24 mouse cellular contexts compared by ENCODE assay signal in genomic region chr13:100789083-100789482, GRCm38 (mm10). TPM values are rescaled to one million over a fixed set of nuclear protein-coding genes. Genes with fewer than 3 reads are reported as not detected.
DNase-seq lines count a peak whose midpoint lies in the region; ATAC-seq and TF ChIP-seq lines count a peak whose summit lies in the region.
"Had no signal": no experiment of that assay in that cellular context is flagged by ENCODE, and none has a peak within 500 bp of the region (broad histone marks: within the 10 kb centered on the region; RNA-seq: fewer than 3 reads in every experiment).

No protein-coding gene starts in this region.

- no peak for ATAC-seq in hindbrain, embryonic 11.5 days (ENCODE audit: low FRiP score)
- ATAC-seq: forebrain, embryonic 15.5 days; hindbrain, postnatal 0 days; inflammation-experienced regulatory T-cells, adult 6 months; intestine, embryonic 16.5 days had no signal

- H3K27me3 ChIP-seq in kidney, adult 2 months (replicated peaks; ENCODE audit: control insufficient read depth, insufficient read depth, low read length): no peaks in the 10 kb centered on the region
- H3K27me3 ChIP-seq in hindbrain, embryonic 11.5 days (ENCODE audit: control insufficient read depth, insufficient read depth, low read length): no peaks in the 10 kb centered on the region
- H3K27me3 ChIP-seq: embryonic facial prominence, embryonic 12.5 days; embryonic facial prominence, embryonic 15.5 days; forebrain, embryonic 12.5 days; forebrain, embryonic 15.5 days; hindbrain, embryonic 13.5 days had no signal

- no peak overlapping the region for H3K4me2 ChIP-seq in hindbrain, embryonic 11.5 days (replicated peaks; ENCODE audit: low read depth, low read length)
- H3K4me2 ChIP-seq: embryonic facial prominence, embryonic 12.5 days; embryonic facial prominence, embryonic 15.5 days; forebrain, embryonic 12.5 days; forebrain, embryonic 15.5 days; heart, embryonic 11.5 days; hindbrain, embryonic 13.5 days had no signal

- H3K9ac ChIP-seq in ES-E14 (ENCODE audit: insufficient read depth, low read depth, low read length, poor library complexity, severe bottlenecking): no peak overlapping the region
- no peak overlapping the region for H3K9ac ChIP-seq in hindbrain, embryonic 11.5 days (ENCODE audit: low read depth, low read length)
- H3K9ac ChIP-seq: embryonic facial prominence, embryonic 12.5 days; embryonic facial prominence, embryonic 15.5 days; forebrain, embryonic 12.5 days; forebrain, embryonic 15.5 days; hindbrain, embryonic 13.5 days had no signal

- peak; percentile 75 for DNase-seq in heart, adult 11 months
- no peak for DNase-seq in heart, adult 8-10 months (ENCODE audit: low spot score)
- peak; percentile 25 for DNase-seq in kidney, adult 2 months
- no peak for DNase-seq in kidney, postnatal 36 days
- no peak for DNase-seq in ES-E14 (ENCODE audit: low read depth, low spot score)
- peak; percentile 76 for DNase-seq in gonadal fat pad, adult 2 months (ENCODE audit: low read depth)
- DNase-seq in hindbrain, embryonic 11.5 days (ENCODE audit: low spot score): no peak
- no peak for DNase-seq in lung, postnatal 10 days
- DNase-seq: adrenal gland, postnatal 10 days; cerebellum, adult 11 months; cerebellum, adult 2 months; cerebellum, adult 9-11 months; cerebellum, postnatal 25 days; gastrocnemius, postnatal 25 days had no signal

- TF ChIP-seq CTCF in kidney, adult 2 months (conservative IDR thresholded peaks at IDR 0.05; ENCODE audit: insufficient read depth, insufficient read length, low read depth, low read length): no peak

- 81% methylated on average over 3 of the region's 3 CpGs for WGBS in kidney, adult 2 months
- WGBS in hindbrain, embryonic 11.5 days: 94% methylated on average over 3 of the region's 3 CpGs

- H3K9me3 ChIP-seq in ES-E14 (ENCODE audit: control insufficient read depth, insufficient read depth, low read depth, low read length): no peaks in the 10 kb centered on the region
- no peaks in the 10 kb centered on the region for H3K9me3 ChIP-seq in hindbrain, embryonic 11.5 days (ENCODE audit: control insufficient read depth, low read length)
- H3K9me3 ChIP-seq: embryonic facial prominence, embryonic 12.5 days; embryonic facial prominence, embryonic 15.5 days; forebrain, embryonic 12.5 days; forebrain, embryonic 15.5 days; hindbrain, embryonic 13.5 days had no signal

- no peaks in the 10 kb centered on the region for H3K4me1 ChIP-seq in kidney, adult 2 months (ENCODE audit: control insufficient read depth, insufficient read depth, low read length)
- H3K4me1 ChIP-seq in ES-E14 (ENCODE audit: control insufficient read depth in 2 of 2, insufficient read depth in 2 of 2, low read length in 2 of 2, poor library complexity in 1 of 2): peaks cover 0 to 9% of the 10 kb centered on the region in 2 experiments; a peak in 2 of 4 replicates
- H3K4me1 ChIP-seq in hindbrain, embryonic 11.5 days (replicated peaks; ENCODE audit: control insufficient read depth, insufficient read depth, low read length): peaks cover 3% of the 10 kb centered on the region; the same call in 1 of the 2 replicates

- in situ Hi-C loops in ES-E14 (cut with MboI; ENCODE audit: low sequenced_read_pairs in 2 of 2, unreplicated experiment in 2 of 2): no loop called here

- no peak overlapping the region for H3K27ac ChIP-seq in kidney, adult 2 months (ENCODE audit: insufficient read depth, low read depth, low read length)
- peak overlapping the region; percentile 18; the same call in 1 of the 2 replicates for H3K27ac ChIP-seq in ES-E14 (ENCODE audit: insufficient read depth, low read depth, low read length, poor library complexity, severe bottlenecking)
- no peak overlapping the region for H3K27ac ChIP-seq in hindbrain, embryonic 11.5 days (ENCODE audit: low read depth, low read length)
- H3K27ac ChIP-seq: embryonic facial prominence, embryonic 12.5 days; embryonic facial prominence, embryonic 15.5 days; forebrain, embryonic 12.5 days; forebrain, embryonic 15.5 days; hindbrain, embryonic 13.5 days; hindbrain, postnatal 0 days had no signal

- no peak for TF ChIP-seq POLR2A in kidney, adult 2 months (IDR thresholded peaks at IDR 0.05; ENCODE audit: low read depth, low read length)

- no peaks in the 10 kb centered on the region for H3K36me3 ChIP-seq in kidney, adult 2 months (ENCODE audit: control insufficient read depth, insufficient read depth, low read length)
- H3K36me3 ChIP-seq in ES-E14 (ENCODE audit: control insufficient read depth, insufficient read depth, low read length, poor library complexity, severe bottlenecking): peaks cover 13% of the 10 kb centered on the region
- H3K36me3 ChIP-seq in hindbrain, embryonic 11.5 days (ENCODE audit: control insufficient read depth, insufficient read depth, low read length): no peaks in the 10 kb centered on the region
- H3K36me3 ChIP-seq: embryonic facial prominence, embryonic 15.5 days; forebrain, embryonic 15.5 days; hindbrain, embryonic 13.5 days had no signal

- H3K4me3 ChIP-seq in kidney, adult 2 months (ENCODE audit: insufficient read depth, low read depth, low read length): no peak overlapping the region
- no peak overlapping the region for H3K4me3 ChIP-seq in ES-E14 (ENCODE audit: insufficient read depth in 1 of 2, low read depth in 1 of 2, low read length in 2 of 2, poor library complexity in 1 of 2, severe bottlenecking in 1 of 2)
- no peak overlapping the region for H3K4me3 ChIP-seq in hindbrain, embryonic 11.5 days (ENCODE audit: low read depth, low read length)
- H3K4me3 ChIP-seq: embryonic facial prominence, embryonic 12.5 days; embryonic facial prominence, embryonic 15.5 days; forebrain, embryonic 12.5 days; forebrain, embryonic 15.5 days; hindbrain, embryonic 13.5 days had no signal

TF ChIP-seq in ES-E14, 5 proteins besides CTCF, POLR2A, EP300 and RAD21:
- TF ChIP-seq MAFK (IDR thresholded peaks at IDR 0.05; ENCODE audit: insufficient read depth, low read depth, low read length) (no peak), HCFC1 (IDR thresholded peaks at IDR 0.05; ENCODE audit: borderline replicate concordance, insufficient read depth, low read length) (no peak), ZC3H11A (IDR thresholded peaks at IDR 0.05; ENCODE audit: borderline replicate concordance, low read depth, low read length) (no peak), CHD2 (IDR thresholded peaks at IDR 0.05; ENCODE audit: low read depth, low read length) (no peak), ZNF384 (IDR thresholded peaks at IDR 0.05; ENCODE audit: low read depth, low read length) (no peak)

RNA-seq across cellular contexts. Expression of gene Ccnb1, which starts 2.7 kb away (rescaled TPM):
- total RNA-seq in heart, adult 8-10 months (2022): under 1 TPM in 3 of 4 experiments, not detected in 1; 0.19 to 0.63 (median 0.28) TPM
- 1.0 and 1.1 TPM in 2 replicates for polyA plus RNA-seq in kidney, adult 2 months (2012; rRNA removed)
- 410 and 549 TPM in 2 replicates for total RNA-seq in ES-E14 (2012; rRNA removed)
- polyA plus RNA-seq in gonadal fat pad, adult 2 months (2012; rRNA removed): 2.2 and 3.5 TPM in 2 replicates
- 322 and 345 TPM in 2 replicates for polyA plus RNA-seq in hindbrain, embryonic 11.5 days (2014; fragmentation: Nextera tagmentation; extraction: Ambion mirVana)

RNA-seq across cellular contexts. Expression of gene Cenph, which starts 13.4 kb away (rescaled TPM):
- under 1 TPM in 2 of 4 experiments, not detected in 2; 0.25 to 0.28 TPM for total RNA-seq in heart, adult 8-10 months (2022)
- polyA plus RNA-seq in kidney, adult 2 months (2012; rRNA removed): 0.19 and 0.23 TPM in 2 replicates
- 31.6 and 39.9 TPM in 2 replicates for total RNA-seq in ES-E14 (2012; rRNA removed)
- 0.38 and 0.45 TPM in 2 replicates for polyA plus RNA-seq in gonadal fat pad, adult 2 months (2012; rRNA removed)
- 46.6 and 48.0 TPM in 2 replicates for polyA plus RNA-seq in hindbrain, embryonic 11.5 days (2014; fragmentation: Nextera tagmentation; extraction: Ambion mirVana)
- total RNA-seq: gastrocnemius, adult 8-10 months; gastrocnemius, postnatal 25 days had no signal

RNA-seq across cellular contexts. Expression of gene Slc30a5, which starts 44.1 kb away (rescaled TPM):
- total RNA-seq in heart, adult 8-10 months (2022): 10 to 100 TPM; 16.2 to 20.6 (median 19.2) TPM
- polyA plus RNA-seq in kidney, adult 2 months (2012; rRNA removed): 28.5 and 33.8 TPM in 2 replicates
- 85.6 and 102 TPM in 2 replicates for total RNA-seq in ES-E14 (2012; rRNA removed)
- polyA plus RNA-seq in gonadal fat pad, adult 2 months (2012; rRNA removed): 36.2 and 40.6 TPM in 2 replicates
- polyA plus RNA-seq in hindbrain, embryonic 11.5 days (2014; fragmentation: Nextera tagmentation; extraction: Ambion mirVana): 46.0 and 51.3 TPM in 2 replicates

RNA-seq across cellular contexts. Expression of gene Mrps36, which starts 44.6 kb away (rescaled TPM):
- total RNA-seq in heart, adult 8-10 months (2022): 100 to 1,000 TPM; 179 to 227 (median 201) TPM
- 105 and 131 TPM in 2 replicates for polyA plus RNA-seq in kidney, adult 2 months (2012; rRNA removed)
- 45.4 and 58.9 TPM in 2 replicates for total RNA-seq in ES-E14 (2012; rRNA removed)
- 43.7 and 45.6 TPM in 2 replicates for polyA plus RNA-seq in gonadal fat pad, adult 2 months (2012; rRNA removed)
- polyA plus RNA-seq in hindbrain, embryonic 11.5 days (2014; fragmentation: Nextera tagmentation; extraction: Ambion mirVana): 135 and 139 TPM in 2 replicates

RNA-seq across cellular contexts. Expression of gene Cdk7, which starts 58.3 kb away (rescaled TPM):
- 10 to 100 TPM; 17.1 to 24.8 (median 19.6) TPM for total RNA-seq in heart, adult 8-10 months (2022)
- polyA plus RNA-seq in kidney, adult 2 months (2012; rRNA removed): 13.4 and 15.4 TPM in 2 replicates
- 60.0 and 83.6 TPM in 2 replicates for total RNA-seq in ES-E14 (2012; rRNA removed)
- 19.7 and 20.7 TPM in 2 replicates for polyA plus RNA-seq in gonadal fat pad, adult 2 months (2012; rRNA removed)
- polyA plus RNA-seq in hindbrain, embryonic 11.5 days (2014; fragmentation: Nextera tagmentation; extraction: Ambion mirVana): 78.0 TPM in 2 replicates

Comparison
In these comparisons a context has a peak if more than half of its experiments do, and no peak if none do; other contexts are left out.
1. DNase-seq: peak in heart, adult 11 months (single experiment), kidney, adult 2 months (single experiment) and gonadal fat pad, adult 2 months (single experiment); none in heart, adult 8-10 months (single experiment), kidney, postnatal 36 days (0 of 2), ES-E14 (single experiment), hindbrain, embryonic 11.5 days (single experiment) and lung, postnatal 10 days (single experiment).
2. RNA of gene Ccnb1, which starts 2.7 kb away (polyA plus RNA-seq): 322 to 345 TPM in hindbrain, embryonic 11.5 days; 2.2 to 3.5 TPM in gonadal fat pad, adult 2 months and 1.0 to 1.1 TPM in kidney, adult 2 months; every median in the first group is over 10 times any median in the second.
3. RNA of gene Cenph, which starts 13.4 kb away (polyA plus RNA-seq): 46.6 to 48.0 TPM in hindbrain, embryonic 11.5 days; 0.38 to 0.45 TPM in gonadal fat pad, adult 2 months and 0.19 to 0.23 TPM in kidney, adult 2 months; every median in the first group is over 10 times any median in the second.